Mouse (Mus musculus) midbrain, embryonic 11.5 days (tissue): ENCODE measurements around the gene Pdyn. TPM values are rescaled to one million over a fixed set of nuclear protein-coding genes. Genes with fewer than 3 reads are reported as not detected.

ENCODE experiments used
- ATAC-seq: fragments of 200-750 bp; cut with Nextera tagmentation; 2 replicates; pipeline ENCODE4 v1.8.0; 2017; ENCODE audit warnings: moderate TSS enrichment, moderate library complexity; ENCODE audit not compliant: low FRiP score
- DNase-seq: peaks from one replicate; pipeline ENCODE4 v3.0.0; 2015; ENCODE audit warnings: low spot score; ENCODE audit errors: missing footprints
- H3K27ac ChIP-seq: fragments of 300-500 bp; sonication (generic); 2 replicates; pipeline ENCODE4 v1.5.1; 2014; ENCODE audit warnings: low read depth, low read length
- H3K27me3 ChIP-seq: fragments of 300-500 bp; sonication (generic); 2 replicates; pipeline ENCODE4 v1.6.1; 2014; ENCODE audit warnings: mild to moderate bottlenecking, low read length, moderate library complexity, mixed read lengths; ENCODE audit not compliant: control insufficient read depth, insufficient read depth
- H3K36me3 ChIP-seq: fragments of 300-500 bp; sonication (generic); 2 replicates; pipeline ENCODE4 v1.6.1; 2014; ENCODE audit warnings: mild to moderate bottlenecking, low read length, moderate library complexity, mixed read lengths; ENCODE audit not compliant: control insufficient read depth, insufficient read depth
- H3K4me1 ChIP-seq: fragments of 300-500 bp; sonication (generic); 2 replicates; pipeline ENCODE4 v1.6.1; 2014; ENCODE audit warnings: low read length; ENCODE audit not compliant: control insufficient read depth, insufficient read depth
- H3K4me2 ChIP-seq: fragments of 300-500 bp; sonication (generic); 2 replicates; pipeline ENCODE4 v1.6.1; 2014; ENCODE audit warnings: mild to moderate bottlenecking, moderate library complexity
- H3K4me3 ChIP-seq: fragments of 300-500 bp; sonication (generic); 2 replicates; pipeline ENCODE4 v1.5.1; 2014; ENCODE audit warnings: low read depth, low read length
- H3K9ac ChIP-seq: fragments of 300-500 bp; sonication (generic); 2 replicates; pipeline ENCODE4 v1.6.1; 2014; ENCODE audit warnings: low read length
- H3K9me3 ChIP-seq: fragments of 300-500 bp; sonication (generic); 2 replicates; pipeline ENCODE4 v1.6.1; 2016; ENCODE audit warnings: low read length; ENCODE audit not compliant: control insufficient read depth
- WGBS: fragments of 180-500 bp; shearing (Covaris S2); extraction: QIAGEN DNeasy Blood & Tissue Kit; methylation state at CpG from one replicate; pipeline ENCODE4 v1.1.7; 2014; 5-methylcytosine and 5-hydroxymethylcytosine counted together
- polyA plus RNA-seq: library from polyadenylated mRNA; unstranded; fragments of >200 nt; fragmentation: Nextera tagmentation; extraction: Ambion mirVana; gene quantifications from 2 replicates; pipeline ENCODE4 v1.2.1, GENCODE M21; 2014

Pdyn gene
- polyA plus RNA-seq, 1 experiment from 2014 or later = 0.89 TPM

- Histone ChIP-seq H3K9ac (no peak overlapping the region), H3K4me2 (no peak overlapping the region), H3K36me3 (no peaks in the 10 kb centered on the region), H3K27me3 (no peaks in the 10 kb centered on the region), H3K9me3 (no peaks in the 10 kb centered on the region), H3K27ac (no peak overlapping the region), H3K4me1 (no peaks in the 10 kb centered on the region), H3K4me3 (no peak overlapping the region)
- no peak for DNase-seq
- WGBS = 76% methylated on average over 4 of the region's 4 CpGs
- no peak for ATAC-seq
These were observed 27.7 kb downstream of the Pdyn start for GRCm38 (mm10) chr2:129671911-129672310.

GRCm38 (mm10) chr2:129662484-129662883, 37.2 kb downstream of the Pdyn start:
- DNase-seq (no peak), ATAC-seq (no peak)
- Histone ChIP-seq H3K9ac (no peak overlapping the region), H3K4me2 (no peak overlapping the region), H3K4me1 (no peaks in the 10 kb centered on the region), H3K9me3 (no peaks in the 10 kb centered on the region), H3K27me3 (no peaks in the 10 kb centered on the region), H3K27ac (no peak overlapping the region), H3K4me3 (no peak overlapping the region), H3K36me3 (no peaks in the 10 kb centered on the region)
- WGBS = 84% methylated on average over 4 of the region's 4 CpGs

DNA sequence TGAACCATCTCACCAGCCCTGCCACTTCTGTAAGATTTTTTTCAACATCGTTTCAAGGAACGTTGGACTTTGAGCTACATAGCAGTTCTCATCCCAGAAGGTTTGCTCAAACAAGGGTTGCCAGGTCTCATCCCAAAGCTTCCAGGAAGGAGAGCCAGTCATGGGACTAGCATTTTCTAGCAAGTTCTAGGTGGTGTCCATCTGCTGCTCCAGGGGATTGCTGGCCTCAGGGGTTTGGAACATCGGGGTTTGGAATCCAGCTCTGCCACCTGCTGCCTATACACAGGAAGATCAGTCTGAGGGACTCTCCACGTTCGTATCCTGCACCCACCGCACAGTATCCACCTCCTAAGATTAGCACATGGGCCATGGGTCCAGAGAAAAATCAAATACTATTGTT, 39.6 kb downstream of the Pdyn start:
- no peaks in the 10 kb centered on the region for H3K36me3 ChIP-seq
- no peak overlapping the region for H3K4me2 ChIP-seq
- no peaks in the 10 kb centered on the region for H3K9me3 ChIP-seq
- no peak overlapping the region for H3K4me3 ChIP-seq
- H3K27ac ChIP-seq = no peak overlapping the region
- no peak for ATAC-seq
- DNase-seq = no peak
- H3K4me1 ChIP-seq = no peaks in the 10 kb centered on the region
- 76% methylated on average over 6 of the region's 6 CpGs for WGBS
- H3K9ac ChIP-seq = no peak overlapping the region
- H3K27me3 ChIP-seq = no peaks in the 10 kb centered on the region

DNA sequence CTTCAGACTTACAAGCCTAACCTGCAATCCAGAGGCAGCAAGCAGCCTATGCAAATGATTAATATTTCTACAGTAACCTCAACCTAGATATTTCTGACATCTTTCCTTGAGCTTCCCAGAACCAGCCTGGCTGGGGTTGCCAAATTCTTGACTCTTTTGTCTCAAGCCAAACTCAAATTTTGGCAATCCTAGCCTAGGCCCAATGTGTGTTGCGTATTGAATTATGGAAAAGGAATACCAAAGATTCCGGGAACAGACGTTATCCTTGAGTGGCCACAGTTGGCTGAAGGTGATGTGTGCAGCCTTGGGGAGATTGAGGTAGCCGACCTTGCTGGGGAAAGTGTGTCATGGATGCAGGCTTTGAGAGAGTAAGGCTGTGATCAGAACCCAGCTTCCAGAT, 40.8 kb downstream of the Pdyn start:
- Histone ChIP-seq H3K4me1 (no peaks in the 10 kb centered on the region), H3K4me3 (no peak overlapping the region), H3K27me3 (no peaks in the 10 kb centered on the region), H3K9ac (no peak overlapping the region), H3K4me2 (no peak overlapping the region), H3K9me3 (no peaks in the 10 kb centered on the region), H3K27ac (no peak overlapping the region), H3K36me3 (no peaks in the 10 kb centered on the region)
- DNase-seq (no peak), ATAC-seq (no peak)
- WGBS = 91% methylated on average over 4 of the region's 4 CpGs

- Histone ChIP-seq H3K27me3 (no peaks in the 10 kb centered on the region), H3K36me3 (no peaks in the 10 kb centered on the region), H3K4me1 (no peaks in the 10 kb centered on the region), H3K4me3 (no peak overlapping the region), H3K9me3 (no peaks in the 10 kb centered on the region), H3K27ac (no peak overlapping the region), H3K4me2 (no peak overlapping the region), H3K9ac (no peak overlapping the region)
- DNase-seq (no peak), ATAC-seq (no peak)
- WGBS = 92% methylated on average over 4 of the region's 4 CpGs
These were observed 44.6 kb downstream of the Pdyn start for GRCm38 (mm10) chr2:129655033-129655432.

DNA sequence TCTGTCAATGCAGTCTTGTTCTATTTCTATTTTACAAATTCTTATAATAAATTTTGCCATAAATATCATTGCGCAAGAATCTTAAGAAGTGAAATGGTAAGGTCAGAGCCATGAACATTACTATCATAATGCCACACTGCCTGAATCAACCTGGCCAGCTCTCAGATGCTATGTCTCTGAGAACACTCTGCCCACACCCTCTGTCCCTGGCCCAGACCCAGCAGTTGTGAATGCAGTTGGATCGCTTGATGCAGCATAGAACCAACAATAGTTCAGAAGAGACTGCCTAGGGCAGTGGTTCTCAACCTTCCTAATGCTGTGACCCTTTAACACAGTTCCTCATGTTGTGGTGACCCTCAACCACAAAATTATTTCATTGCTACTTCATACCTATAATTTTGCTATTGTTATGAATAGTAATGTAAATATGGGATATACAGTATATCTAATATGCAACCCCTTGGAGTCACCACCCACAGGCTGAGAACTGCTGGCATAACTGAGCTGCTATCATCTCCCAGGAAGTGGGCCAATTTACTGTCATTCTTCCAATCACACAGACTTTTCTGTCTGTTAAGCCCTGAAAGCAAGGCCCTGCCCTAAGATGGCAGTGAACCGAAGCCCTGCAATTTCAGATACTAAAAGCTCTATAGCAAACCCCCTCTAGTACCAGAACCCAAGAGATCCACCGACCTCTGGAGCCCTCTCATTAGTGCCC, 45.3 kb downstream of the Pdyn start:
- H3K4me1 ChIP-seq = no peaks in the 10 kb centered on the region
- no peak overlapping the region for H3K27ac ChIP-seq
- H3K27me3 ChIP-seq = no peaks in the 10 kb centered on the region
- ATAC-seq = no peak
- 89% methylated on average over 4 of the region's 4 CpGs for WGBS
- H3K4me3 ChIP-seq = no peak overlapping the region
- no peaks in the 10 kb centered on the region for H3K36me3 ChIP-seq
- H3K9me3 ChIP-seq = no peaks in the 10 kb centered on the region
- no peak for DNase-seq
- no peak overlapping the region for H3K4me2 ChIP-seq
- no peak overlapping the region for H3K9ac ChIP-seq

GRCm38 (mm10) chr2:129653632-129654031, 46.0 kb downstream of the Pdyn start:
- no peaks in the 10 kb centered on the region for H3K4me1 ChIP-seq
- H3K27ac ChIP-seq = no peak overlapping the region
- H3K4me2 ChIP-seq = no peak overlapping the region
- DNase-seq (no peak), ATAC-seq (no peak)
- no peak overlapping the region for H3K9ac ChIP-seq
- H3K4me3 ChIP-seq = no peak overlapping the region
- H3K36me3 ChIP-seq = no peaks in the 10 kb centered on the region
- H3K27me3 ChIP-seq = no peaks in the 10 kb centered on the region
- 77% methylated on average over 2 of the region's 2 CpGs for WGBS
- no peaks in the 10 kb centered on the region for H3K9me3 ChIP-seq

DNA sequence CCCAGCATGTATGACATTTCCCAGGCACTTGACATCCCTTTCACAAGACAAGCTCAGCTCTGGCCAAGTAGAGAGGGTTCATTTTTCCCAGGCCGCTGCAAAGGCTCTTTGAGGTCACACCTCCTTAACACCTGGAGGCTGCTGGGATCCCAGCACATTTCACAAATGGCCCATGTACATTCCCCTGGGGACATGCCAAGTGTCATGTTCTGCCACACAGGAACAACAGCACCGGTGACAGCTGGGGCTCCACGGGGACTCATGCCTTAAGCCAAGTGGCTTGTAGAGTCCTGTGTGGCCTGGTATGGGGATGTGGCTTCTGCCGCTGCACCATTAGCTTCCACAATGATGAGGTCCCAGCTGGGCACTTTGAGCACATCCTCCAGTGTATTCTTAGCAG, 47.0 kb downstream of the Pdyn start:
- no peak for DNase-seq
- WGBS = 79% methylated on average over 4 of the region's 4 CpGs

More for the DNA sequence above, 47.0 kb downstream of the Pdyn start:
- H3K4me1 ChIP-seq = no peaks in the 10 kb centered on the region
- H3K4me3 ChIP-seq = no peak overlapping the region
- no peak for ATAC-seq
- no peak overlapping the region for H3K4me2 ChIP-seq
- no peaks in the 10 kb centered on the region for H3K9me3 ChIP-seq
- H3K36me3 ChIP-seq = no peaks in the 10 kb centered on the region
- no peak overlapping the region for H3K27ac ChIP-seq
- no peaks in the 10 kb centered on the region for H3K27me3 ChIP-seq
- no peak overlapping the region for H3K9ac ChIP-seq
